Mouse (Mus musculus) lung, embryonic 14.5 days (tissue): Measurements from ENCODE around the gene Mid1. TPM values are rescaled to one million over a fixed set of nuclear protein-coding genes. Genes with fewer than 3 reads are reported as not detected.
"Not testable (repeated sequence)": the region's sequence is repeated elsewhere in the genome, so short reads cannot be mapped to it uniquely, and the experiment has no call there.

Experiments
- ATAC-seq: fragments of 200-750 bp; cut with Nextera tagmentation; 2 replicates; pipeline ENCODE4 v1.8.0; 2017; ENCODE audit warnings: mild to moderate bottlenecking, moderate TSS enrichment, moderate library complexity; ENCODE audit not compliant: insufficient read depth
- DNase-seq: peaks from one replicate; pipeline ENCODE4 v3.0.0-alpha.2; 2015
- H3K27ac ChIP-seq: fragments of 300-500 bp; sonication (generic); 2 replicates; pipeline ENCODE4 v1.5.1; 2014; ENCODE audit warnings: low read depth, mild to moderate bottlenecking, moderate library complexity
- H3K27me3 ChIP-seq: fragments of 300-500 bp; sonication (generic); 2 replicates; pipeline ENCODE4 v1.6.1; 2014; ENCODE audit warnings: low read length, control low read depth; ENCODE audit not compliant: insufficient read depth
- H3K36me3 ChIP-seq: fragments of 300-500 bp; sonication (generic); 2 replicates; pipeline ENCODE4 v1.6.1; 2014; ENCODE audit warnings: control low read depth; ENCODE audit not compliant: insufficient read depth
- H3K4me1 ChIP-seq: fragments of 300-500 bp; sonication (generic); 2 replicates; pipeline ENCODE4 v1.6.1; 2014; ENCODE audit warnings: antibody characterized with exemption, control low read depth; ENCODE audit not compliant: insufficient read depth
- H3K4me2 ChIP-seq: fragments of 300-500 bp; sonication (generic); 2 replicates; pipeline ENCODE4 v1.6.1; 2014; ENCODE audit warnings: mild to moderate bottlenecking
- H3K4me3 ChIP-seq: fragments of 300-500 bp; sonication (generic); 2 replicates; pipeline ENCODE4 v1.5.1; 2014; ENCODE audit warnings: low read depth, low read length
- H3K9ac ChIP-seq: fragments of 300-500 bp; sonication (generic); 2 replicates; pipeline ENCODE4 v1.6.1; 2014
- H3K9me3 ChIP-seq: fragments of 300-500 bp; sonication (generic); 2 replicates; pipeline ENCODE4 v1.6.1; 2016; ENCODE audit warnings: low read depth, low read length, control low read depth
- WGBS: fragments of 180-500 bp; shearing (Covaris S2); extraction: QIAGEN DNeasy Blood & Tissue Kit; methylation state at CpG from one replicate; pipeline ENCODE4 v1.1.7; 2014; 5-methylcytosine and 5-hydroxymethylcytosine counted together
- polyA plus RNA-seq: library from polyadenylated mRNA; unstranded; fragments of >200 nt; fragmentation: Nextera tagmentation; extraction: Ambion mirVana; gene quantifications from 2 replicates; pipeline ENCODE4 v1.2.1, GENCODE M21; 2014

Mid1 gene
- polyA plus RNA-seq, 1 experiment from 2014 or later: 9.5 TPM

GRCm38 (mm10) chrX:169984331-169984730 lies 299.3 kb downstream of the Mid1 start:
- not testable (repeated sequence) for H3K27ac ChIP-seq, H3K4me1 ChIP-seq, ATAC-seq, H3K4me3 ChIP-seq, H3K9ac ChIP-seq, H3K27me3 ChIP-seq, H3K4me2 ChIP-seq
- DNase-seq: peak; percentile 3
- whole genome bisulfite sequencing: 81% methylated on average over 7 of the region's 7 CpGs
- peaks cover 84% of the 10 kb centered on the region for H3K36me3 ChIP-seq
- peaks cover 47% of the 10 kb centered on the region for H3K9me3 ChIP-seq

GRCm38 (mm10) chrX:169984853-169985252 lies 299.9 kb downstream of the Mid1 start:
- H3K36me3 ChIP-seq: peaks cover 84% of the 10 kb centered on the region

GRCm38 (mm10) chrX:169985796-169986195 lies 300.8 kb downstream of the Mid1 start:
- H3K27ac ChIP-seq, ATAC-seq, H3K4me3 ChIP-seq, H3K4me1 ChIP-seq, H3K4me2 ChIP-seq, H3K9ac ChIP-seq, H3K27me3 ChIP-seq: not testable (repeated sequence)
- Histone ChIP-seq H3K9me3 (peaks cover 61% of the 10 kb centered on the region), H3K36me3 (peaks cover 90% of the 10 kb centered on the region)
- WGBS: 87% methylated on average over 18 of the region's 18 CpGs
- peak; percentile 13 for DNase-seq

More at GRCm38 (mm10) chrX:169984853-169985252, 299.9 kb downstream of the Mid1 start:
- peak; percentile 38 for DNase-seq
- not testable (repeated sequence) for H3K27ac ChIP-seq, H3K4me3 ChIP-seq, H3K27me3 ChIP-seq, H3K9ac ChIP-seq, H3K4me1 ChIP-seq, H3K4me2 ChIP-seq, ATAC-seq
- H3K9me3 ChIP-seq: peaks cover 52% of the 10 kb centered on the region
- WGBS: 88% methylated on average over 21 of the region's 21 CpGs

GRCm38 (mm10) chrX:169986519-169987367 lies 301.7 kb downstream of the Mid1 start:
- ATAC-seq (peak; percentile 86), DNase-seq (peak; percentile 56)
- H3K4me1 ChIP-seq, H3K27me3 ChIP-seq, H3K27ac ChIP-seq: not testable (repeated sequence)
- Histone ChIP-seq H3K9ac (peak overlapping the region; percentile 41), H3K4me2 (peak overlapping the region; percentile 54), H3K4me3 (peak overlapping the region; percentile 24), H3K9me3 (peaks cover 62% of the 10 kb centered on the region), H3K36me3 (peaks cover 83% of the 10 kb centered on the region)
- 46% methylated on average over 49 of the region's 51 CpGs for WGBS

GRCm38 (mm10) chrX:169987368-169987837 lies 302.4 kb downstream of the Mid1 start:
- H3K36me3 ChIP-seq: peaks cover 77% of the 10 kb centered on the region
- H3K4me3 ChIP-seq, H3K27ac ChIP-seq, H3K9ac ChIP-seq, H3K4me1 ChIP-seq, H3K4me2 ChIP-seq, ATAC-seq, H3K27me3 ChIP-seq: not testable (repeated sequence)
- peaks cover 65% of the 10 kb centered on the region for H3K9me3 ChIP-seq
- peak; percentile 34 for DNase-seq
- 84% methylated on average over 28 of the region's 28 CpGs for WGBS

- not testable (repeated sequence) for H3K9ac ChIP-seq, H3K27me3 ChIP-seq, H3K4me1 ChIP-seq, H3K4me3 ChIP-seq, H3K4me2 ChIP-seq, H3K27ac ChIP-seq
- Histone ChIP-seq H3K36me3 (peaks cover 65% of the 10 kb centered on the region), H3K9me3 (peaks cover 75% of the 10 kb centered on the region)
- 90% methylated on average over 56 of the region's 56 CpGs for WGBS
- DNase-seq: peak; percentile 9
- 0 out of 2 replicates have a peak, but pooled peaks have one; percentile 3 for ATAC-seq
These were observed 303.7 kb downstream of the Mid1 start for GRCm38 (mm10) chrX:169988571-169989218.

GRCm38 (mm10) chrX:169989219-169989595 lies 304.2 kb downstream of the Mid1 start:
- H3K9ac ChIP-seq, H3K4me2 ChIP-seq, H3K4me3 ChIP-seq, ATAC-seq, H3K4me1 ChIP-seq, H3K27ac ChIP-seq, H3K27me3 ChIP-seq: not testable (repeated sequence)
- 82% methylated on average over 8 of the region's 8 CpGs for WGBS
- Histone ChIP-seq H3K36me3 (peaks cover 60% of the 10 kb centered on the region), H3K9me3 (peaks cover 70% of the 10 kb centered on the region)
- DNase-seq: peak; percentile 39

- H3K4me2 ChIP-seq, H3K9ac ChIP-seq, ATAC-seq, H3K27ac ChIP-seq, H3K4me1 ChIP-seq: not testable (repeated sequence)
- DNase-seq: peak; percentile 63
- WGBS: 64% methylated on average over 56 of the region's 56 CpGs
- Histone ChIP-seq H3K4me3 (peak overlapping the region; percentile 0; the same call in 1 of the 2 replicates), H3K36me3 (peaks cover 52% of the 10 kb centered on the region), H3K9me3 (peaks cover 71% of the 10 kb centered on the region), H3K27me3 (peaks cover 12% of the 10 kb centered on the region; the same call in 1 of the 2 replicates)
These were observed 305.0 kb downstream of the Mid1 start for GRCm38 (mm10) chrX:169989691-169990631.

- WGBS: 35% methylated on average over 28 of the region's 28 CpGs
- H3K36me3 ChIP-seq: peaks cover 42% of the 10 kb centered on the region
- H3K9me3 ChIP-seq: peaks cover 66% of the 10 kb centered on the region
- ATAC-seq: peak; percentile 66
- H3K4me3 ChIP-seq, H3K4me1 ChIP-seq, H3K9ac ChIP-seq, H3K27ac ChIP-seq: not testable (repeated sequence)
- H3K27me3 ChIP-seq: peaks cover 16% of the 10 kb centered on the region
- H3K4me2 ChIP-seq: peak overlapping the region; percentile 35
- DNase-seq: peak; percentile 62
These were observed 306.3 kb downstream of the Mid1 start for GRCm38 (mm10) chrX:169991128-169991873.
